Mouse (Mus musculus): Measurements from ENCODE around the gene Edaradd. TPM values are rescaled to one million over a fixed set of nuclear protein-coding genes. Genes with fewer than 3 reads are reported as not detected.

The Edaradd gene
- 0.43 to 1.3 TPM (median 1.1 TPM) in 3 replicates for total RNA-seq (2017)

- ATAC-seq (replicated peaks; ENCODE audit: insufficient number of reproducible peaks, low FRiP score, low TSS enrichment, poor library complexity, severe bottlenecking), result 0 out of 2 replicates have a peak, but pooled peaks have one; percentile 48
Measured at GRCm38 (mm10) chr13:12519955-12520584, at the start of gene Edaradd. Gene Edaradd (minus strand): TSS chr13:12520438.

- peak; percentile 50 for ATAC-seq (replicated peaks; ENCODE audit: insufficient number of reproducible peaks, low FRiP score, low TSS enrichment, poor library complexity, severe bottlenecking)
Measured at GRCm38 (mm10) chr13:12569741-12570140, 49.5 kb upstream of the Edaradd start.

GRCm38 (mm10) chr13:12568597-12569469, 48.6 kb upstream of the Edaradd start:
- ATAC-seq (replicated peaks; ENCODE audit: insufficient number of reproducible peaks, low FRiP score, low TSS enrichment, poor library complexity, severe bottlenecking), result no peak

- no peak for ATAC-seq (replicated peaks; ENCODE audit: insufficient number of reproducible peaks, low FRiP score, low TSS enrichment, poor library complexity, severe bottlenecking)
Measured at GRCm38 (mm10) chr13:12567936-12568335, 47.7 kb upstream of the Edaradd start.

- ATAC-seq (replicated peaks; ENCODE audit: insufficient number of reproducible peaks, low FRiP score, low TSS enrichment, poor library complexity, severe bottlenecking), result peak; percentile 87
Measured at GRCm38 (mm10) chr13:12565621-12566390, 45.6 kb upstream of the Edaradd start, which contains the start of gene Ero1lb. Gene Ero1lb (plus strand): TSS chr13:12565874.

GRCm38 (mm10) chr13:12562256-12562655, 42.0 kb upstream of the Edaradd start:
- ATAC-seq (replicated peaks; ENCODE audit: insufficient number of reproducible peaks, low FRiP score, low TSS enrichment, poor library complexity, severe bottlenecking), result no peak

GRCm38 (mm10) chr13:12561729-12562128, 41.5 kb upstream of the Edaradd start:
- no peak for ATAC-seq (replicated peaks; ENCODE audit: insufficient number of reproducible peaks, low FRiP score, low TSS enrichment, poor library complexity, severe bottlenecking)

- no peak for ATAC-seq (replicated peaks; ENCODE audit: insufficient number of reproducible peaks, low FRiP score, low TSS enrichment, poor library complexity, severe bottlenecking)
Measured at GRCm38 (mm10) chr13:12559462-12560120, 39.4 kb upstream of the Edaradd start.

GRCm38 (mm10) chr13:12559044-12559443, 38.8 kb upstream of the Edaradd start:
- no peak for ATAC-seq (replicated peaks; ENCODE audit: insufficient number of reproducible peaks, low FRiP score, low TSS enrichment, poor library complexity, severe bottlenecking)

GRCm38 (mm10) chr13:12554211-12554610, 34.0 kb upstream of the Edaradd start:
- ATAC-seq (replicated peaks; ENCODE audit: insufficient number of reproducible peaks, low FRiP score, low TSS enrichment, poor library complexity, severe bottlenecking), result no peak

GRCm38 (mm10) chr13:12543880-12544568, 23.8 kb upstream of the Edaradd start:
- ATAC-seq (replicated peaks; ENCODE audit: insufficient number of reproducible peaks, low FRiP score, low TSS enrichment, poor library complexity, severe bottlenecking), result no peak

- no peak for ATAC-seq (replicated peaks; ENCODE audit: insufficient number of reproducible peaks, low FRiP score, low TSS enrichment, poor library complexity, severe bottlenecking)
Measured at GRCm38 (mm10) chr13:12543246-12543645, 23.0 kb upstream of the Edaradd start.

- peak; percentile 72 for ATAC-seq (replicated peaks; ENCODE audit: insufficient number of reproducible peaks, low FRiP score, low TSS enrichment, poor library complexity, severe bottlenecking)
Measured at GRCm38 (mm10) chr13:12542006-12542981, 22.1 kb upstream of the Edaradd start.

GRCm38 (mm10) chr13:12540119-12540518, 19.9 kb upstream of the Edaradd start:
- peak; percentile 61 for ATAC-seq (replicated peaks; ENCODE audit: insufficient number of reproducible peaks, low FRiP score, low TSS enrichment, poor library complexity, severe bottlenecking)

- ATAC-seq (replicated peaks; ENCODE audit: insufficient number of reproducible peaks, low FRiP score, low TSS enrichment, poor library complexity, severe bottlenecking), result no peak
Measured at GRCm38 (mm10) chr13:12539716-12540115, 19.5 kb upstream of the Edaradd start.

GRCm38 (mm10) chr13:12537971-12538370, 17.7 kb upstream of the Edaradd start:
- ATAC-seq (replicated peaks; ENCODE audit: insufficient number of reproducible peaks, low FRiP score, low TSS enrichment, poor library complexity, severe bottlenecking), result no peak

- ATAC-seq (replicated peaks; ENCODE audit: insufficient number of reproducible peaks, low FRiP score, low TSS enrichment, poor library complexity, severe bottlenecking), result no peak
Measured at GRCm38 (mm10) chr13:12534628-12535027, 14.4 kb upstream of the Edaradd start.

Measured in monocyte, adult 5-6 weeks (primary cell).